Mouse (Mus musculus): ENCODE data around the gene Tulp1.
A peak's percentile ranks its signal among the peaks of the same experiment; 100 is the strongest.
"Not testable (repeated sequence)": the region's sequence is repeated elsewhere in the genome, so short reads cannot be mapped to it uniquely, and the experiment has no call there.

The Tulp1 gene

DNA sequence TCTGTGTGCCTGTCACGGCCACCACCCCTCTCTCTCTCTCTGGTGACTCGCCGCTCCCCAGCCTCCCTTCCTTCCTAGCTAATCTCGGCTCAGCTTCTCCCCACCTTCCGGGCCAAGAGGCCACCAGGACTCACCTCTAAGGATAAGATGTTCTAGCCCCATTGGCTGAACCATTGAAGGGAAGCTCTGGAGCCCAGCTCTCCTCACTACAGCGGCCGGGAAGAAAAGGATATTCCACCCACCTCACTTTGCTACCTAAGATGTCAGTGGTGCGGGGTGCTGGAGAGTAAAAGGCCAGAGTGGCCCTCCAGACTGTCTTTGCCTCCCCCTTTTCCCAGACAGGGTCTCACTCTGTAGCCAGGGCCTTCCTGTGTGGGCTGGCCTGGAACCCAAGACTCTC is at the start of gene Tulp1:
Gene Tulp1, minus strand, starts transcription at position 101 of the 400 bp plus-strand sequence.
- no peak for DNase-seq

GRCm38 (mm10) chr17:28411381-28411960 is 46.4 kb upstream of the Tulp1 start:
- no peak for DNase-seq

GRCm38 (mm10) chr17:28410731-28411130 is 45.7 kb upstream of the Tulp1 start:
- DNase-seq, result no peak

- DNase-seq, result no peak
These were observed 43.4 kb upstream of the Tulp1 start for GRCm38 (mm10) chr17:28408251-28408918.

DNA sequence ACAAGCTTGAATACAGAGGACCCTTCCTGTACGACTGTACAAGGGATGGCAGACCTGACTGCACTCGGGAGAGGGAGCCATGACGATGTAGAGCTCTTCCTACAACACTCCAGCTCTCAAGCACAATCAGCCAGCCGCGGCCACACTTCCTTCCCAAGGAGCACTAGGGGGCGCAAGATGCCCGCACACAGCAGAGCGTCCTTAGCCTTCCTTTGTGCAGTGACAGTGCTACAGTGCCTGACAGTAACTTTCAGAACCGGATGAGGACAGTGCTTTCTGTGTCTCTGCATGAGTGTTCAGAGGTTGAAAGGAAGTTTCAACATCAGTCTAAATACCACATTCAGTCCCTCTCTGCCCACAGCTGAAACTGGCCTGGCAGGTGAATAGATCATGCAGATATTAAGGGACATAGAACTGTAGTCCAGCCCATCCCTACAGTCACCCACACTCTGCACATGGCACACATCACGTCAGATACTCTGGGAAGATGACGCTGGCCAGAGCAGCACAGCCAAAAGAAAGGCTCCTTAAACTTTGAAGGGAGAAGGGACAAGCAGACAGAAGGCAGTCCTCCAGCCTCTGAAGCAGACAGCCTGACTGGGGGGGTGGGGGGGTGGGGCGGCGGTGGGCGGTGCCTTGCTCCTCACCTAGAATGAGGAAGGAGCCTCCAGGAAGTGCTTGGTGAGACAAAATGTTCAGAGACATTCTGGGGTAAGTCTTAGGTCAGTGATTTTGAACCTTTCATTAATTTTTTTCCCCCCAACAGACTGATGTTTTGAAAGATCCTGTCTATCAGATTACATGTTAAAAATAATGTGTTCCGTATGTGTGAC is 42.6 kb upstream of the Tulp1 start:
- peak; percentile 74 to 86 for DNase-seq

GRCm38 (mm10) chr17:28406471-28406870 is 41.4 kb upstream of the Tulp1 start:
- DNase-seq, result peak; percentile 19 to 35

- DNase-seq, result not testable (repeated sequence)
These were observed 39.7 kb upstream of the Tulp1 start for GRCm38 (mm10) chr17:28404745-28405144.

DNA sequence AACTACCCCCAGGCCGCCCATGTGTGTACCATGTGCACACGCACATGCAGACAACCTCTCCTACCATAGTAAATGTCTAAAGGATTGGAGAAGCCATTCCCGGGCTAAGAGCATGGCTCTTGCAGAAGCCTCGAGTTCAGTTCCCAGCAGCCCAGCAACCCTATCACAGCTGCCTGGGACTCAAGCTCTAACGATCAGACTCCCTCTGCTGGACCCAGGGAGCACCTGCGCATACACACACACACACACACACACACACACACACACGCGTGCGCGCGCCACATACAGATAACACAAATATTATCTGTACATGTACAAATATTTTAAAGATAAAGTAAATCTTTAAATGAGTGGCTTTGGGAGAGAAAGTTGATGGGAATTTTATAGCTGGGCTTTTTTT is 39.3 kb upstream of the Tulp1 start:
- DNase-seq, result no peak

DNA sequence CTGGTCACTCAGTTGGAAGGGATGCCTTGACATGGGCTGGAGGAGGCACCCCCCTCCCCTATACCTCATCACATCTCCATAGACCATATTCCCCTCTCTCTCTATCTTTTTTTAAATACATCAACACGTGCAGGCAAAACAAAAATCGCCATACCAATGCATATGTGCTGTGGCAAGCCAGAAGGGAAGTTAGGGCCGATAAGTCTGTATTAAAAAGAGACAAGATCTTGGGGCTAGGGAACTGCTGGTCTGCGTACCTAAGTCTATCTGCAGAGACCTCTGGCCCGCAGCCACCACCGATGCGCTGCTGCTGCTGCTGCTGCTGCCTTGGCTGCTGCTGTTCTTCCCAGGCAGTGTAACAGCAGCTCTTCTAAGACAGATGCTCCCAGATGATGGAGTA is 30.0 kb upstream of the Tulp1 start:
- no peak for DNase-seq

DNA sequence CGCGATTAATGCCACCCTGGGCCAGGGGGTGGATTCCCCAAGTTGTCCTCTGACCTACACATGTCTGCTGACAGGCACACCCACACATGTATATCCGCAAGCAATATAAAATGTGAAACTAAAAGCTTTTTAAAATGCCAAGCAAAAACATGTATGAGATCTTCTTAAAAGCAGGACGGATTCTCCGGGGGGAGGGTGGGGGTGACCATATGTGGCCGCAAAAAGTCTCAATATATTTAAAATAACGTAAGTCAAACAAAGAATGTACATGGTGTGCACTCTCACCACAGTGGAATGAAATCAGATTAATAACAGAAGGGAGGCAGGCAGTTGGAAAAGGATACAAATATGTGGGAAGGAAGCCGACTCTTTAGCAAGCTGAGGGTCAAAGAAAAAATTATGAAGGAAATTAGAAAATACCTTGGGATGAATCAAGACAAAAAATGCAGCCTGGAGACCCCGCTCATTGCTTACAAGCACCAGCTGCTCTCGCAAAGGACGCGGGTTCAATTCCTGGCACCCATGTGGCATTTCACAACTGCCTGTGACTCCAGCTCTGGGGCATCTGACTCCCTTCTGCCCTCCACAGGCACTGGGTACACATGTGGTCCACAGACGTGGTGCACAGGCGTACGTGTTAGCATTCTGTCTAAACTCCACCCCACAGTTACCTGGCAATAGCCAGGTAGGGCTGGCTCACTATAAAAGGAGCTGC is 29.2 kb upstream of the Tulp1 start:
- DNase-seq, result no peak

DNA sequence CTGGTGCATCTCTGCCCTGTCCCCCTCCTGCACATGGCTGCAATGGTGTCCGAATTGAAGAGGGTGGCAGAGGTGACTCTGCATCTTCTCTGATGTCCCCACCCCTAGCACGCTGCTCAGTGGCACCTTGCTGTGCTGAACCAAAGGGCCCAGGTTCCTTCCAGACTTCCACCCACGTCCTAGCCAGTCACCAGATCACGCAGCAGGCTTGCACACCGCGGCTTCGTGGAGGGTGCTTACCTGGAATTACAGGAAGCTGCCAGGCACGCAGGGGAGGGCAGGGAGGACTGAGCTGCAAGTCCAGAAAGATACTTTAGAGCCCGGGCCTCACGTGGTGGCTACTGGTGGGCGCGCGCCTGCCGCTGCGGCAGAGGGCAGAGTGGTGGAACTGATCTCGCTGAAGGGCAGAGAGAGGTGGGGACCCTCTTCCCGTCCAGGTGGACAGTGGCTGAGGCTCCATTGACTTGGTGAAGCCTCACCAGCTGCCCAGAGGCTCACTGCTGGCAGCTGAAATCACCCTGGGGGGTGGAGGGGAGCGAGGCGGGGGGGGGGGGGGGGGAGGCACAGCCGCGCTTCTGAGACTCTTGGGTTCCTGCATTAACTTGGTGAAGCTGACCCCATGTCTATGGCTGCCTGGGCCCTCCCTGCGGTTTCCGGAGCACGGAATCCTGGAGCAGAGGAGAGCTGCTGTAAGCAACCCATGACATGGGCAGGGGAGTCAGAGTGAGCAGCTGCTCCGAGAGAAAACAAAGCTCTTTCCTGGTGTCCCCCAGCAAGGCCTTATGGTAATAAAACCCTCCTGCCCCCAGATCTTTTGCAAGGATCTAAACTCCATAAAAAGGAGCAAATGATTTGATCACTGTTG is 26.8 kb upstream of the Tulp1 start:
- DNase-seq, result no peak

- no peak for DNase-seq
These were observed 23.5 kb upstream of the Tulp1 start for GRCm38 (mm10) chr17:28388534-28388933.

GRCm38 (mm10) chr17:28386150-28386905 is 21.3 kb upstream of the Tulp1 start:
- peak; percentile 80 to 89 for DNase-seq

DNA sequence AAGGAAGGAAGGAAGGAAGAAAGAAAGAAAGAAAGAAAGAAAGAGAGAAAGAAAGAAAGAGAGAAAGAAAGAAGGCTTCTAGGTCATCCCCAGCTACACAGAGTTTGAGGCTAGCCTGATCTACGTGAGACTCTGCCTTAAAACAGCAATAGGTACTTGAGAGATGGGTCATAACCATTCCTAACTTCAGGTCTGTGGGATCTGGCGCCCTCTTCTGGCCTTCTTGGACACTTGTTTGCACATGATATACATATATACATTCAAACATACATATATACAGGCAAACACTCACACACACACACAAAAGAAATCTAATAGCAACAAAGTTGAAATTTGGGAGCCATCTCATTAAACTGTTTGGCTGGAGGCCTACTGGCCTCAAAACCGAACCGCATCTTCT is 19.3 kb upstream of the Tulp1 start:
- DNase-seq, result no peak

GRCm38 (mm10) chr17:28380255-28380654 is 15.2 kb upstream of the Tulp1 start:
- no peak for DNase-seq

DNA sequence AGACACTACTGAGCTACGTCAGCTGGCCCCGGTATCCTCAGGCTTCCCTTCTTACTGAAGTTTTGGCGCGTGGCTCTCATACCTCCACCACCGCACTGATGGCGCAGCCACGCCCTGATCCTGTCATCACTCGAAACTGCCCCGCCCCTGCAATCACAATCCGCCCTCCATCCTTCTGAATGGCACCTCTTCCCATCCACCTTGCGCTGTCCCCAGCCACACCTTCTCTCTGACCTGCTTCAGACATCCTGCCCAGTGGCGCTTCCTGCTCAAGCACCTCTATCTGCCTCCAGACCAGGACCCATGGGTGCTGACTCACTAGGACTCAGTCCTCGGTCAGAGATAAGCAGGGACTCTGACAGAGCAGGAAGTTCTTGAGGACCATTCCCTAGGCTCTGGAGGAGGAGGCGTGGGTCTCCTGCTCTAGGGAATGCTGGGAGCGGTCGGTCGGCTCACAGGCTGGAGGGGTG is 10.6 kb upstream of the Tulp1 start:
- no peak for DNase-seq

- DNase-seq, result no peak
These were observed 9.5 kb upstream of the Tulp1 start for GRCm38 (mm10) chr17:28374494-28374893.

- DNase-seq, result peak in 1 of 2 experiments; percentile 27
These were observed 8.8 kb upstream of the Tulp1 start for GRCm38 (mm10) chr17:28373821-28374220.

- DNase-seq, result no peak
These were observed 6.9 kb upstream of the Tulp1 start for GRCm38 (mm10) chr17:28371941-28372340.

DNA sequence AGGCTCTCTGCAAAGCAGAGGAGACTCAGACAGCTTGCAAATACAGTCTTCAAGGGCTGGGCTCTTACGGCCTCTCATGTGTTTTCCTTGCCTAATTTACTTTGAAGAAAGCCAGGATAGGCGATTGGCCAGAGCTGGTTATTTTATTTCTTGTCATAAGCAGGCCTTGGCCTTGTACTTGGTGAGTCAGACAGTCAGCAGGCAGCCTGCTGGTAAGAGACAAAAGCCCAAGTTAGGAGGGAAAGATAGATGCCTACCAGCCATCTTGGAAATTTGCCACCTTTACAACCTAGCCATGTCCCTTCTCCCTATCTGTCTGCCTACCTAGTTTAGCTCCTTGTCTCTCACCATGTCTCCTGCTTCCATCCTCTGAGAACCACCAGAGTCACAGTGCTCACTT is 6.3 kb upstream of the Tulp1 start:
- DNase-seq, result no peak

GRCm38 (mm10) chr17:28369056-28369455 is 4.0 kb upstream of the Tulp1 start:
- no peak for DNase-seq

All from cerebellum, adult 18-20 months (tissue).